Mouse (Mus musculus) embryonic facial prominence, embryonic 13.5 days (tissue): ENCODE results near the gene Inf2. TPM values are rescaled to one million over a fixed set of nuclear protein-coding genes. Genes with fewer than 3 reads are reported as not detected.

ENCODE experiments used
- ATAC-seq: fragments of 200-750 bp; cut with Nextera tagmentation; 2 replicates; pipeline ENCODE4 v1.8.0; 2017; ENCODE audit warnings: low read depth; ENCODE audit not compliant: insufficient number of reproducible peaks, insufficient read depth, low FRiP score, low TSS enrichment
- H3K27ac ChIP-seq: fragments of 300-500 bp; sonication (generic); 2 replicates; pipeline ENCODE4 v1.5.1; 2015; ENCODE audit warnings: moderate library complexity, mild to moderate bottlenecking, inconsistent platforms
- H3K27me3 ChIP-seq: fragments of 300-500 bp; sonication (generic); 2 replicates; pipeline ENCODE4 v1.6.1; 2015; ENCODE audit warnings: mild to moderate bottlenecking, inconsistent platforms
- H3K36me3 ChIP-seq: fragments of 300-500 bp; sonication (generic); 2 replicates; pipeline ENCODE4 v1.6.1; 2015; ENCODE audit warnings: mild to moderate bottlenecking, inconsistent platforms
- H3K4me1 ChIP-seq: fragments of 300-500 bp; sonication (generic); 2 replicates; pipeline ENCODE4 v1.6.1; 2015; ENCODE audit warnings: inconsistent platforms
- H3K4me2 ChIP-seq: fragments of 300-500 bp; sonication (generic); 2 replicates; pipeline ENCODE4 v1.6.1; 2015; ENCODE audit warnings: moderate library complexity, mild to moderate bottlenecking, inconsistent platforms
- H3K4me3 ChIP-seq: fragments of 300-500 bp; sonication (generic); 2 replicates; pipeline ENCODE4 v1.5.1; 2015; ENCODE audit warnings: mild to moderate bottlenecking, inconsistent platforms
- H3K9ac ChIP-seq: fragments of 300-500 bp; sonication (generic); 2 replicates; pipeline ENCODE4 v1.6.1; 2015; ENCODE audit warnings: mild to moderate bottlenecking, inconsistent platforms
- H3K9me3 ChIP-seq: fragments of 300-500 bp; sonication (generic); 2 replicates; pipeline ENCODE4 v1.6.1; 2016; ENCODE audit warnings: inconsistent platforms
- WGBS: fragments of 180-500 bp; shearing (Covaris S2); methylation state at CpG from one replicate; pipeline ENCODE4 v1.1.7; 2015; ENCODE audit warnings: mixed read lengths; 5-methylcytosine and 5-hydroxymethylcytosine counted together
- polyA plus RNA-seq: library from polyadenylated mRNA; unstranded; fragments of >200 nt; fragmentation: Nextera tagmentation; extraction: Ambion mirVana; gene quantifications from 2 replicates; pipeline ENCODE4 v1.2.1, GENCODE M21; 2015

The Inf2 gene
- polyA plus RNA-seq, 1 experiment from 2014 or later: 4.8 TPM

DNA sequence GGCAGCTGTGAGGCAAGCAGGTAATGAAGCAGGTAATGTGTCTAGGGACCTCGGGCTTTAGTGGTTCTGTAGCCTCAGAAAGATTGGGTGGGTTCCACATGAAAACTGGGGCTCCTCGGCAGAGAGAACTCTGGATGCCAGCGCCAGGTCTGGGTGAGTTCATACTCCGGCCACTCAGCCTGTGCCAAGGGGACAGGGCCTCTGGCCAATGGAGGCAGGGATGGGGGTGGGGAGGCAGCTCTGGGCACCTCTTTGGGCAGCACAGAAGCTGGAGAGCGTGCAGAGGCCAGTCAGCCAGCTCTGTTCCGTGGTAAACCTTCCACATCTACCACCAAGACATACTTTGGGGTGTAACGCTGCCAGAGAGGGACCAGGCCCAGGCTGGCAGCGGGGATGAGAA is 9.0 kb downstream of the Inf2 start:
- Histone ChIP-seq H3K4me3 (no peak overlapping the region), H3K27me3 (no peaks in the 10 kb centered on the region), H3K4me1 (peaks cover 48% of the 10 kb centered on the region), H3K27ac (no peak overlapping the region), H3K4me2 (no peak overlapping the region), H3K9me3 (no peaks in the 10 kb centered on the region), H3K9ac (0 out of 2 replicates have a peak overlapping the region, but pooled peaks have one; percentile 17), H3K36me3 (peaks cover 13% of the 10 kb centered on the region)
- ATAC-seq: no peak
- 88% methylated on average over 8 of the region's 8 CpGs for WGBS

- Histone ChIP-seq H3K4me2 (no peak overlapping the region), H3K36me3 (peaks cover 24% of the 10 kb centered on the region), H3K27me3 (no peaks in the 10 kb centered on the region), H3K4me3 (no peak overlapping the region), H3K9me3 (no peaks in the 10 kb centered on the region), H3K4me1 (peaks cover 35% of the 10 kb centered on the region), H3K27ac (no peak overlapping the region), H3K9ac (no peak overlapping the region)
- ATAC-seq: no peak
- 38% methylated on average over 4 of the region's 4 CpGs for WGBS
These were observed 10.6 kb downstream of the Inf2 start for GRCm38 (mm10) chr12:112599198-112599597.

DNA sequence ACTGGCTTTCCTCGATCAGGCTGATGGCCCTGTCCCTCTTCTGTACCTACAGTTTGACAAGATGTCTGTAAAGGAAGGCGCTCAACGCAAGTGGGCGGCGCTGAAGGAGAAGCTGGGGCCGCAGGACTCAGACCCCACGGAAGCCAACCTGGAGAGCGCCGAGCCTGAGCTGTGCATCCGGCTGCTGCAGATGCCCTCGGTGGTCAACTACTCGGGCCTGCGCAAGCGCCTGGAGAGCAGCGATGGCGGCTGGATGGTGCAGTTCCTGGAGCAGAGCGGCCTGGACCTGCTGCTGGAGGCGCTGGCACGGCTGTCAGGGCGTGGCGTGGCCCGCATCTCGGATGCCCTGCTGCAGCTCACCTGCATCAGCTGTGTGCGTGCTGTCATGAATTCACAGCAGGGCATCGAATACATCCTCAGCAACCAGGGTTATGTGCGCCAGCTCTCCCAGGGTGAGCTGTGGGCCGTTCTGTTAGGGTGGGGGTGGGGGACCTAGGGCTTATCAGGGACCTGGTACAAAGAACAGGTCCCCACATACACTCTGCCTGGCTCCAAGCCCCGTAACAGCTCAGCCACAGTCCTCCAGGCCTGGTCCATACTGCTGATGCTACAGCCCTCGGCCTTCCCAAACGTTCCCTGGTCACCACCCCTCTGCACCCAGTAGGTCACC is 11.5 kb downstream of the Inf2 start:
- Histone ChIP-seq H3K9me3 (no peaks in the 10 kb centered on the region), H3K4me1 (peaks cover 33% of the 10 kb centered on the region)
- WGBS: 80% methylated on average over 30 of the region's 30 CpGs

DNA sequence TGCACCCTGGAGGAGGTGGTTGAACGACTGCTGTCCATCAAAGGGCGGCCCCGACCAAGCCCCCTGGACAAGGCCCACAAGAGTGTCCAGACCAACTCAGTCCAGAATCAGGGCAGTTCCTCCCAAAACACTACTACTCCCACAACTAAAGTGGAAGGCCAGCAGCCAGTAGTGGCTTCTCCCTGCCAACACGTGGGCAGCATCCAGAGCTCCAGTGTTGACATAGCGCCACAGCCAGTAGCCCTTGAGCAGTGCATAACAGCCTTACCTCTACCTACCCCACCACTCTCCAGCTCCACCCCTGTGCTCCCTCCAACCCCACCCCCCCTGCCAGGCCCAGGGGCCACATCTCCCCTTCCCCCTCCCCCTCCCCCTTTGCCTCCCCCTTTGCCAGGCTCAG is 15.4 kb downstream of the Inf2 start:
- Histone ChIP-seq H3K9ac (no peak overlapping the region), H3K27me3 (no peaks in the 10 kb centered on the region), H3K27ac (no peak overlapping the region), H3K4me2 (no peak overlapping the region), H3K9me3 (no peaks in the 10 kb centered on the region), H3K4me1 (peaks cover 11% of the 10 kb centered on the region), H3K4me3 (no peak overlapping the region), H3K36me3 (peaks cover 36% of the 10 kb centered on the region)
- 78% methylated on average over 5 of the region's 5 CpGs for WGBS
- no peak for ATAC-seq

More for the DNA sequence above, 11.5 kb downstream of the Inf2 start:
- Histone ChIP-seq H3K9ac (no peak overlapping the region), H3K27ac (no peak overlapping the region), H3K4me2 (no peak overlapping the region), H3K4me3 (no peak overlapping the region), H3K36me3 (peaks cover 28% of the 10 kb centered on the region), H3K27me3 (no peaks in the 10 kb centered on the region)
- ATAC-seq: no peak

DNA sequence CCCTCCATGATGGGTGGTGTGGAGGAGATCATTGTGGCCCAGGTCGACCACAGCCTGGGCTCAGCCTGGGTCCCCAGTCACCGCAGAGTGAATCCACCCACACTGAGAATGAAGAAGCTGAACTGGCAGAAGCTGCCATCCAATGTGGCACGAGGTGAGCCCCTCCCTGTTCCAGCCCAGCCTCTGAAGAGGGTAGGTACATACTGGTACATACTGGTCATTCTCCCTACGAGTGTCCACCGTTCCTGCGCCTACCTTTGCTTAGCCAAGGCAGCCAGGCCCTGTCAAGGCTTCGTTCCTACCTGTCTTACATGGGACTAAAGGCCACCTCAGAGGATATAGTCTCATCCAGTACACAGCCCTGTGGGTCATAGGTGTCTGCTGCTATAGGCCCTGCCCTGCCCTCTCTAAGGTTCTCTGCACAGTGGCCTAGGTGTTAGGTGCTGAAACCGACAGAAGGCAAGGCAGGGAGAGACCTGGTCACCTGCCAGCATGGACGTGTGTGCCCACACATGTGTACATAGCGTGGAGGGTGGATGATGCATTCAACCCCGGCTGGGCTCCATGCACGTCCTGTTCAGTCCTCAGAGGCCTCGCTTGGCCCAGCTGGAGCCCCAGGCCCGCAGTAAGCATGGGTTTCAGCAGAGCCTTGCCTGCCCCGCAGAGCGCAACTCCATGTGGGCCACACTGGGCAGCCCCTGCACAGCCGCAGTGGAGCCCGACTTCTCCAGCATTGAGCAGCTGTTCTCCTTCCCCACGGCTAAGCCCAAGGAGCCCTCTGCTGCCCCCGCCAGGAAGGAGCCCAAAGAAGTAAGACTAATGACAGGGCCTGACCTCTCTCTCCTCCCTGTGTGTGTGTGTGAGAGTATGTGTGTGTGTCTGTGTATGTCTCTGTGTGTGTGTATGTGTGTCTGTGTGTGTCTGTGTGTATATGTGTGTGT is 16.4 kb downstream of the Inf2 start:
- H3K4me3 ChIP-seq: no peak overlapping the region
- H3K27ac ChIP-seq: no peak overlapping the region
- no peaks in the 10 kb centered on the region for H3K27me3 ChIP-seq
- peaks cover 45% of the 10 kb centered on the region for H3K36me3 ChIP-seq
- no peak for ATAC-seq
- no peak overlapping the region for H3K4me2 ChIP-seq
- no peaks in the 10 kb centered on the region for H3K9me3 ChIP-seq
- WGBS: 62% methylated on average over 20 of the region's 20 CpGs
- no peak overlapping the region for H3K9ac ChIP-seq
- H3K4me1 ChIP-seq: peaks cover 9% of the 10 kb centered on the region

- Histone ChIP-seq H3K9ac (no peak overlapping the region), H3K36me3 (peaks cover 45% of the 10 kb centered on the region), H3K4me1 (peaks cover 9% of the 10 kb centered on the region), H3K4me3 (no peak overlapping the region), H3K4me2 (no peak overlapping the region), H3K27me3 (no peaks in the 10 kb centered on the region), H3K27ac (no peak overlapping the region), H3K9me3 (no peaks in the 10 kb centered on the region)
- 45% methylated on average over 6 of the region's 6 CpGs for WGBS
- no peak for ATAC-seq
These were observed 17.2 kb downstream of the Inf2 start for GRCm38 (mm10) chr12:112605766-112606165.

DNA sequence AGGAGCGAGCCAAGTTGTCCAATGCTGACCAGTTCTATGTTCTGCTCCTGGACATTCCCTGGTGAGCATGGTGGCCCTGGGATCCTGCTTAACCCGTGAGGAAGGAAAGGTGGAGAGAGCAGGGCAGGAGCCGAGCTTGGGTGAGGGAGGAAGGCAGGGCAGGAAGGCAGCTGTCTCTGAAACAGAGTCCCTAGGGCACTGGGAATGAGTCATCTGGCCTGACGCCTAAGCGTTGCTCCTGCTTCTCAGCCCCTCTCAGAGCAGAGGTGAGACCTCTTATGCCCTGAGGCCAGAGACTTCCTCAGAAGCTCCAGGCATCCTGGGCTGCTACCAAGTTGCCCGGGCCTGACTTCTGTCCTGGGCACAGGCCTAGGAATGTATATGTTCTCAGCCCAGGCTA is 18.4 kb downstream of the Inf2 start:
- H3K9me3 ChIP-seq: no peaks in the 10 kb centered on the region
- H3K4me1 ChIP-seq: peaks cover 9% of the 10 kb centered on the region
- H3K4me2 ChIP-seq: no peak overlapping the region
- no peaks in the 10 kb centered on the region for H3K27me3 ChIP-seq
- peaks cover 46% of the 10 kb centered on the region for H3K36me3 ChIP-seq
- H3K9ac ChIP-seq: no peak overlapping the region
- H3K4me3 ChIP-seq: no peak overlapping the region
- 67% methylated on average over 6 of the region's 6 CpGs for WGBS
- no peak for ATAC-seq
- H3K27ac ChIP-seq: no peak overlapping the region

DNA sequence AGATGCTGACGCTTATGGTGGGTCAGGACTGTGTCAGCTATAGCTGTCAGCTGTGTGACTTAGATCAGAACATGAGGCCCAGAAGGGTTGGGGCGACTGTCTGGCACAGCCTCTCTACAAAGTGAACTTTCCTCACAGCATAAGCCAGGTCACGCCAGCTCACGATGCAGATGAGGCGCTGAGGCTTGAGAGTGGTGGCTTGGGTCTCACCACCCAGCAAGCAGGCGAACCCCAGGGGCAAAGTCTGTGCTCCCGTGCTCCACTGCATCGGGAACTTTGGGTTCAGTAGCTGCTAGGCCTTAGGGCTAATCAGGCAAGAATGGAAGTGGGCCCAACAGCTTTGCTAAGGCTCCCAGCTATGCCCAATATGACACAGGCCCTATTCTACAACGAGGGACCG is 20.4 kb downstream of the Inf2 start:
- ATAC-seq: no peak
- WGBS: 81% methylated on average over 10 of the region's 10 CpGs
- Histone ChIP-seq H3K9me3 (no peaks in the 10 kb centered on the region), H3K4me3 (no peak overlapping the region), H3K9ac (no peak overlapping the region), H3K27me3 (no peaks in the 10 kb centered on the region), H3K4me2 (no peak overlapping the region), H3K4me1 (peaks cover 9% of the 10 kb centered on the region), H3K27ac (no peak overlapping the region), H3K36me3 (peaks cover 45% of the 10 kb centered on the region)

- no peak overlapping the region for H3K27ac ChIP-seq
- no peak overlapping the region for H3K4me2 ChIP-seq
- 57% methylated on average over 9 of the region's 9 CpGs for WGBS
- H3K9me3 ChIP-seq: no peaks in the 10 kb centered on the region
- H3K9ac ChIP-seq: no peak overlapping the region
- H3K4me3 ChIP-seq: no peak overlapping the region
- H3K27me3 ChIP-seq: peaks cover 33% of the 10 kb centered on the region
- peaks cover 14% of the 10 kb centered on the region for H3K36me3 ChIP-seq
- H3K4me1 ChIP-seq: peaks cover 28% of the 10 kb centered on the region
- ATAC-seq: no peak
These were observed 28.1 kb downstream of the Inf2 start for GRCm38 (mm10) chr12:112616668-112617067.

DNA sequence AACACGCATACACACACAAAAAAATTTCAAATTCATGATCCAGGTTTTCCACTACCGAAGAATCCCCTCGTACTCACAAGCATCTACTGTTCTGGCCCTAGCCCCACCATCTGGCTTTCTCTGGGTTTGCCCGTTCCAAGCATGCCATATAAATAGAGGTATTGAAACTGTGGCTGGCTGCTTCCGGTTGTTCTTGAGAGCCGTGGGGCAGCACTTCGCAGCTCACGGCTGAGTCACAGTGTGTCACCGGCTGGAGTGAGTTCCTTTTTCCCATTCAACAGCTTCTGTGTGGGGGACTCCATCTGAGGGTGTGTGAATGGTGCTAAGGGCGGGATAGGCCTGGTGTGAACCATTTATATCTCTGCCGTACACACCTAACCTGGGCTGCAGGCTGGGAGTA is 28.6 kb downstream of the Inf2 start:
- H3K27me3 ChIP-seq: peaks cover 38% of the 10 kb centered on the region
- no peak overlapping the region for H3K27ac ChIP-seq
- peaks cover 28% of the 10 kb centered on the region for H3K4me1 ChIP-seq
- 84% methylated on average over 11 of the region's 11 CpGs for WGBS
- no peaks in the 10 kb centered on the region for H3K9me3 ChIP-seq
- no peak overlapping the region for H3K4me3 ChIP-seq
- H3K36me3 ChIP-seq: peaks cover 12% of the 10 kb centered on the region
- no peak for ATAC-seq
- no peak overlapping the region for H3K9ac ChIP-seq
- H3K4me2 ChIP-seq: no peak overlapping the region

GRCm38 (mm10) chr12:112617898-112618380 is 29.4 kb downstream of the Inf2 start:
- peaks cover 43% of the 10 kb centered on the region for H3K27me3 ChIP-seq
- H3K4me1 ChIP-seq: peaks cover 28% of the 10 kb centered on the region
- H3K9me3 ChIP-seq: no peaks in the 10 kb centered on the region
- WGBS: 17% methylated on average over 8 of the region's 8 CpGs
- H3K4me2 ChIP-seq: no peak overlapping the region
- peaks cover 5% of the 10 kb centered on the region for H3K36me3 ChIP-seq
- H3K4me3 ChIP-seq: no peak overlapping the region
- no peak overlapping the region for H3K27ac ChIP-seq
- H3K9ac ChIP-seq: no peak overlapping the region
- ATAC-seq: peak; percentile 22; the same call in 1 of the 2 replicates
